Mouse (Mus musculus) retina, adult 2 months (tissue): ENCODE data around the gene Hoxa3.

Experiments used
- DNase-seq: peaks from one replicate; pipeline ENCODE4 v3.0.0-alpha.2; 2012; ENCODE audit warnings: low read depth, low spot score

The Hoxa3 gene

GRCm38 (mm10) chr6:52168191-52169055, 44.7 kb downstream of the Hoxa3 start:
- DNase-seq: no peak

GRCm38 (mm10) chr6:52167736-52168161, 45.4 kb downstream of the Hoxa3 start:
- DNase-seq: no peak

DNA sequence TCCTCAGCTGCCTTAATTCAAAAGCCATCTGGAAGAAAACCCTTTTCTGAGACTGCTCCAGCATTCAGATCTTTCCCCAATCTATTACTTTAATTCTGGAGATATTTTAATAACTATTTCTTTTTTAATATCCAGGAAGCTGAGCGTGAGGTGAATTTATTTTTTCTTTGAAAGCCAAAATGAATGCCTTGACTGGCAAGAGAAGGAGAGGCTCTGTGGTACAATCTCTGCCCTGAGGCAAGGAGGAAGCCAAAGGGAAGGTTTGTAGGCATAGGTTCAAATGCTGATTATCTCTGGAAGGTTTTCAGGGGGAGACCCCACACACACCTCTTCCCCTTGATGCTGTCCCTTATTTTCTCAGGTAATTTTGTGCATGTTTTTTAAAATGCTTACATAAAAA, 46.0 kb downstream of the Hoxa3 start:
- DNase-seq: no peak

- no peak for DNase-seq
Measured at GRCm38 (mm10) chr6:52166431-52167077, 46.6 kb downstream of the Hoxa3 start.

DNA sequence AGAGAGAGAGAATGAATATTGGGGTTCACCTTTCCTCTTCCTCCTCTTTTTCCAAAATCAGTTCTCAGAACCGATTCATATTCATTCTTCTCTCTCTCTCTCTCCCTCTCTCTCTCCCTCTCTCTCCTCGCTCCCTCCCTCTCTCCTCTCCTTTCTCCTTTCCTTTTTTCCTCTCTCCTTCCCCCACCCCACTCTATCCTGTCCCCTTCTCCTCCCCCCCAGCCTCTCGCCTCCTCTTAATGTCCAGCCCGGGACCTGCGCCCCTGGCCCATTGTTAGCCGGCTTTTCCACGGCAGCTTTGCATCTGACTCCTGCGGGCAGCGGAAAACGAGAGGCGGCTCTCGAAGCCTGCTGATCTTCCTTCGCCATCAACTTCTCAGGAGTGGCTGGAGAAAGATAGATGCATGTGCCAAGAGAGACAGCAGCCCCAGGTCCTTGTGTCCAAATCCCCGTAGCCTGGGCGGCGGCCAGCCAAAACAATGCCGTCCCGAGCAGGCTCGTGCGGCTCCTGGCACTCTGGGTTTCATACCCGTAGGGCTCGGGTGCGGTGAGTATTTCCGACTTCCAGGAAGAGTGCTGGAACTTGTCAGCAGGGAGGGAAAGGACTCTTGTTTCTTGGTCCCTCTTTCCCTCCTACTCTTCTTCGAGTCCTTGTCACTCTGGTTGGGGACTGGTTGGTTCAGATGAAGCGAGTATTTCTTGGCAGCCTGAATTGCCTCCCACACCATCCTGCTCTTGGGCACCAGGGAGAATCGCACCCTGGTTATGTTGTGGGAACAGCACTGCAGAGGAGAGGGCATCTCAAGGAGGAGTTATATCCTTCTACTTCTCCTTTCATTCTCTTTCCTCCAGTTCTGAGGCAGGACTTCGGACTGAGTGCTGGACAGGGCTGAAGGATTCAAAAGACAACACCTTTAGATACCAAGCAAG, 47.4 kb downstream of the Hoxa3 start:
- no peak for DNase-seq

- no peak for DNase-seq
Measured at GRCm38 (mm10) chr6:52164626-52165440, 48.3 kb downstream of the Hoxa3 start, which contains the start of gene Hoxa2. Gene Hoxa2 (minus strand): TSS chr6:52164831.

GRCm38 (mm10) chr6:52164051-52164625, 49.0 kb downstream of the Hoxa3 start:
- DNase-seq: no peak

GRCm38 (mm10) chr6:52163366-52164031, 49.6 kb downstream of the Hoxa3 start:
- no peak for DNase-seq

- no peak for DNase-seq
Measured at GRCm38 (mm10) chr6:52162611-52163365, 50.3 kb downstream of the Hoxa3 start.

DNA sequence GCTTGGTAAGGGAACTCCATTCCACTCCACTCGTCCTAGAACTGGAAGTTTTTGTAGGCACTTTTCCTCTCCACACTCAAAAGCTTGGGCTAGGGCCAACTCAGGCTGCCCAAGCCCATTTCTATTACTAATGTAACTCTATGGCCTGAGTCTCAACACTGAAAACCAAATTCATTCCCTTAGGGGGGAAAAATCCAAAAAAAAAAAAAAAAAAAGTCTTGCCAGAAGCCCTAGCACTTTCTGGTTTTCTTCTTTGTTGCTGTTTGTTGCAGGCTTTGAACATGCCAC, 51.1 kb downstream of the Hoxa3 start:
- DNase-seq: no peak

GRCm38 (mm10) chr6:52161336-52162092, 51.6 kb downstream of the Hoxa3 start:
- DNase-seq: no peak

GRCm38 (mm10) chr6:52160511-52161335, 52.4 kb downstream of the Hoxa3 start:
- no peak for DNase-seq

DNA sequence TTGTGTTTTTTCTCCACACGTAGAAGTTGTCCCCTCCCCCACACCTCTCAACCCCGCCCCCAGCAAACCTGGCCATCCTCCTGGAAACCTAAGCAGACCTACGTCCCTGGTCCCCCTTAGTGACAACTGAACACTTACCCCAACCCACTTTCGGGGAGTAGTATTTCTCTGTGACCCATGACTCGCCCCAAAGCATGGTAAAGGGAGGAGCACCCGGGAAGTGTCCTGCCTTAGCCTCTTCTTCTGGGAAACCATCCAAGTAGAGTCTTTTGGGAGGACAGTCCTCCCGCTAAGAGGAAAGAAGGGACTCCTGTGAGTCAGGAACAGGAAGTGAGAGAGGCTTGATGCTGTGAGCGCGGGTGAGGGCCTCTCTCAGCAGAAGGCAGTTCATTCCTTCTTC, 53.2 kb downstream of the Hoxa3 start:
- no peak for DNase-seq

DNA sequence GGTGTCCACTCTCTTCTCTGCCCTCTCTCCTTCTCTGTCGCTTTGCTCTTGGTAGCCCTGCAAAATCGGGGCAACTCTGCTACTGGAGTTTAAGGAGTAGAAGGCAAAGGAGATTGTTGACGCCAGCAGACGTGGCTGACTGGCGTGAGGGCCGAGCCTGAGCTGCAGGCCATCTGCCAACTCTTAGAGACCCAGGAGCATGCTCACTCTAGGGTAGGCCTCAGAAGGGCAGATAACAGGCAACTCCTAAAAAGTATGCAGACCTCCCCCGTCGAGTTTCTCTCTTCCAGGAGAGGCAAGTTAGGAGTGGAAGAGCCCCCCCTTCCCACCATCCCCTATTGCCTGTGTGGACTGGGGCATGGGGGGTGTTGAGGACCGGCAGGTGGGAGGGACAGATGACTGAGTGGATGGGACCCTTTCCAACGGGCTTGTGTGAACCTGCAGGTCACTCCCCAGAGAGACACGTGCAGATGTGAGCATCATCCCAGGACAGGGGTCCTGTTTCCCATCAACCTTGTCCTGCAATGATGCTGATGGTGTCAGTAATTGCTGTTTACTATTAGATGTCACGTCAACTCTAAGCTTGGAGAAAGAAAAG, 53.9 kb downstream of the Hoxa3 start:
- DNase-seq: no peak

- no peak for DNase-seq
Measured at GRCm38 (mm10) chr6:52158276-52159051, 54.7 kb downstream of the Hoxa3 start, which contains the start of gene Hoxa1. Gene Hoxa1 (minus strand): TSS chr6:52158317.

- no peak for DNase-seq
Measured at GRCm38 (mm10) chr6:52157466-52158275, 55.5 kb downstream of the Hoxa3 start.
